Mouse (Mus musculus) gastrocnemius, postnatal 25 days (tissue): ENCODE data around the gene Ncf4. TPM values are rescaled to one million over a fixed set of nuclear protein-coding genes. Genes with fewer than 3 reads are reported as not detected.

Source experiments
- DNase-seq: peaks from one replicate; pipeline ENCODE4 v3.0.0; 2022
- microRNA-seq, 2 experiments: library from miRNA; unstranded; fragments of <30 nt; microRNA quantifications; one replicate each; pipeline ENCODE4 v1.2.0; 2021; ENCODE audit warnings: borderline replicate concordance in 2 of 2
- total RNA-seq, 2 experiments: library from RNA; stranded (reverse); gene quantifications; 1 replicate in 1 of 2; 2 replicates in 1 of 2; pipeline ENCODE4 v1.2.3; 2021

Gene Ncf4
- total RNA-seq, 2 experiments from 2014 or later, result 1.2 to 1.4 TPM

- no peak for DNase-seq
These were observed 66.4 kb downstream of the Ncf4 start for GRCm38 (mm10) chr15:78310971-78311370.

Small RNA genes within 50 kb of the gene (microRNA-seq; reads per million reads assigned to microRNA genes)
- 0 reads per million in 2 experiments for gene Mir7676-1

Other genes with a start within 250 kb of the Ncf4 start
- gene Cacng2, start 124.8 kb upstream of the Ncf4 start, total RNA-seq, result not detected
- 10 to 100 TPM; 20.2 to 22.5 TPM for gene Ift27, start 70.7 kb upstream of the Ncf4 start, total RNA-seq
- gene Pvalb, start 38.4 kb upstream of the Ncf4 start, total RNA-seq, result over 10,000 TPM; 18,412 to 20,409 TPM
- 1 to 10 TPM in 1 of 2 experiments, under 1 TPM in 1; 0.38 to 1.1 TPM for gene Csf2rb2, start 60.9 kb downstream of the Ncf4 start, total RNA-seq
- 1 to 10 TPM in 1 of 2 experiments, under 1 TPM in 1; 0.95 to 2.4 TPM for gene Csf2rb, start 81.0 kb downstream of the Ncf4 start, total RNA-seq
- not detected for gene Tex33, start 151.1 kb downstream of the Ncf4 start, total RNA-seq
- gene Tst, start 161.1 kb downstream of the Ncf4 start, total RNA-seq, result 10 to 100 TPM; 18.4 to 26.5 TPM
- 10 to 100 TPM; 55.7 to 56.8 TPM for gene Mpst, start 161.6 kb downstream of the Ncf4 start, total RNA-seq
- 10 to 100 TPM; 15.8 to 22.8 TPM for gene Kctd17, start 183.8 kb downstream of the Ncf4 start, total RNA-seq
- not detected for gene Tmprss6, start 223.8 kb downstream of the Ncf4 start, total RNA-seq